Mouse (Mus musculus) olfactory bulb, adult 2 months (tissue): Measurements from ENCODE around the gene Il17re.

Source experiments
- CTCF ChIP-seq: fragments of 200-500 bp; IDR thresholded peaks from 2 replicates; pipeline ENCODE4 v1.5.1; 2012; ENCODE audit warnings: low read depth, mild to moderate bottlenecking, low read length, moderate library complexity; ENCODE audit not compliant: insufficient read depth
- POLR2A ChIP-seq: fragments of 200-500 bp; IDR thresholded peaks from 2 replicates; pipeline ENCODE4 v1.6.1; 2012; ENCODE audit warnings: mild to moderate bottlenecking, low read depth, low read length, moderate library complexity; ENCODE audit not compliant: insufficient read depth

DNA sequence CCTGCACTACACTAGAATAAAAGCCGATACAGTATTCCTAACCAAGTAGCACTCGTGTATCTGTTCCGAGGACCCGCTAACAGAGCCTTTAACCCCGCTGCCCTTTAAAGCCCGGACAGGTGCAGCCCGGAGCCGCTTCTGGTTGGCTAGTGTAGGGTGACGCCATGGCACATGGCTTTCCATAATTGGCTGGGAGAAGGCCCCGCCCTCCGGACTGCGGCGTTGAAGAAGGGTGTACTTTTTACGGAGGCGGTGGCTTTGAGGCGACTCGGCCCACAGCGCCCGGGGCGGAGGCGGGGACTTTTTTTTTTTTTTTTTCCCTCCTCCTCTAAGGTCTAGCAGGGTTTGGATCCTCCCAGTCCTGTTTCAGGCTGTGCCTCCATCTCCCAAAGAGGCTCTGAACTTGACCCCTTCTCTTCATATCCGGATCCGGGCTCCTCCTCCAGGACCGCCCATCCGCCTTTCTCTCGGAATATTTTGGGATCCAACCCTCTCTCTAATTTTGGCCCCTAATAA is 24.9 kb downstream of the Il17re start, which contains the start of gene Creld1:
- no peak for TF ChIP-seq CTCF
- TF ChIP-seq POLR2A = no peak; the same call in 1 of the 2 replicates
